Mouse (Mus musculus) liver, embryonic 18 days (tissue): ENCODE results near the gene Clec9a. TPM values are rescaled to one million over a fixed set of nuclear protein-coding genes. Genes with fewer than 3 reads are reported as not detected.

Source experiments
- polyA plus RNA-seq: library from polyadenylated mRNA; depleted of rRNA; stranded (reverse); fragments of >200 nt; gene quantifications from 2 replicates; pipeline ENCODE4 v1.2.3, GENCODE M21; 2012; rRNA removed

The Clec9a gene
- 2.0 TPM in 2 replicates for polyA plus RNA-seq

GRCm38 (mm10) chr6:129408562-129408961 lies at the start of gene Clec9a:
Clec9a (plus strand) TSS chr6:129408862.

GRCm38 (mm10) chr6:129385774-129386173 lies 22.9 kb upstream of the Clec9a start, which contains the start of gene Clec12b:
Clec12b (minus strand) TSS chr6:129385874.

GRCm38 (mm10) chr6:129396997-129397396 lies 11.7 kb upstream of the Clec9a start, which contains the start of gene Clec1b:
Clec1b (plus strand) TSS chr6:129397297.

DNA sequence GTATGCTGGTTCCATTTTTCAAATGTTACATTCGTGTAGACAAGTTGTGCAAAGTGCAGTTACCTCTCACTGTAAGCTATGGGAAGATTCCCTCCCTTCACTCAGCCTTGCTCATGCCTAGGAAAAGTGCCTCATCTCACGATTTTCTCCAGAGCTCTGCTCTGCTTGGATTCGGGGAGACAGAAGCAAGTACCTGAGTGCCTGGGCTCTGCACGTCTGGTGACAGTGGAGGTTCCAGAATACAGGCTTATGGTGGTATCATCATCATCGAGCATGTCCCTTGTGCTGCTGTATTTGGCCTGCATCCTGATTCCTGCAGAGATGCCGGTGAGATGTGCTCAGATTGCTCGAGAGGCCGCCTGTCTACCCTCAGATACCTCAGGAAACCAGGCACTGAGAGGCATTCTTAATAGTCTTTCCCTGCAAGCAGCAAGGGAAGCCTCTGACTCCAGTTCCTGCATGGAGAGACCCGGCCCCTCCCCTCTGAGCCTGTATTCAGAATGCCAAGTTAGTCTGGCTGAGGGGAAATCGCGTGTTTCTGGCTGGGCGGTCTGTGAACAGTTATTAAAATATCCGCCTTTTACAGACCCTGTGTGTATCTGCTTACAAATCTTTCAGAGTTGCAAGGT lies 42.9 kb downstream of the Clec9a start, which contains the start of gene Clec1a:
TSS of gene Clec1a (minus strand) at position 590 of the 629 bp plus-strand sequence.

Other genes starting within 250 kb of the Clec9a start
- 49.0 and 54.7 TPM in 2 replicates for gene Clec2d, start 228.2 kb upstream of the Clec9a start, polyA plus RNA-seq
- gene Cd69, start 133.4 kb upstream of the Clec9a start, polyA plus RNA-seq = 0.96 and 1.2 TPM in 2 replicates
- gene 4922502D21Rik, start 77.1 kb upstream of the Clec9a start, polyA plus RNA-seq = 0.02 and 0.03 TPM in 2 replicates
- gene Clec12a, start 66.2 kb upstream of the Clec9a start, polyA plus RNA-seq = 11.2 and 14.1 TPM in 2 replicates
- 0.04 and 0.06 TPM in 2 replicates for gene Clec12b, start 23.0 kb upstream of the Clec9a start, polyA plus RNA-seq
- gene Clec1b, start 11.6 kb upstream of the Clec9a start, polyA plus RNA-seq = 15.9 and 16.5 TPM in 2 replicates
- gene Clec1a, start 43.1 kb downstream of the Clec9a start, polyA plus RNA-seq = 0.17 and 0.26 TPM in 2 replicates
- 1.2 and 2.1 TPM in 2 replicates for gene Olr1, start 98.3 kb downstream of the Clec9a start, polyA plus RNA-seq
- 0.01 TPM in 1 of 2 replicates, not detected in the other for gene Tmem52b, start 103.7 kb downstream of the Clec9a start, polyA plus RNA-seq
- gene Gabarapl1, start 124.3 kb downstream of the Clec9a start, polyA plus RNA-seq = 29.6 and 32.6 TPM in 2 replicates
- 0.14 and 0.29 TPM in 2 replicates for gene Klre1, start 169.0 kb downstream of the Clec9a start, polyA plus RNA-seq
- gene Klrd1, start 182.9 kb downstream of the Clec9a start, polyA plus RNA-seq = 1.0 and 1.3 TPM in 2 replicates
- 0.71 and 1.2 TPM in 2 replicates for gene Klrk1, start 215.0 kb downstream of the Clec9a start, polyA plus RNA-seq
- gene Klrc3, start 234.5 kb downstream of the Clec9a start, polyA plus RNA-seq = 0.08 TPM in 1 of 2 replicates, not detected in the other